Mouse (Mus musculus) stomach, embryonic 14.5 days (tissue): Measurements from ENCODE around the gene Zfyve19. TPM values are rescaled to one million over a fixed set of nuclear protein-coding genes. Genes with fewer than 3 reads are reported as not detected.

Experiments used
- ATAC-seq: fragments of 200-750 bp; cut with Nextera tagmentation; 2 replicates; pipeline ENCODE4 v1.8.0; 2017; ENCODE audit warnings: low read depth, moderate TSS enrichment; ENCODE audit not compliant: insufficient number of reproducible peaks, insufficient read depth, low FRiP score
- H3K27ac ChIP-seq: fragments of 300-500 bp; sonication (generic); 2 replicates; pipeline ENCODE4 v1.5.1; 2014; ENCODE audit warnings: mild to moderate bottlenecking, low read length, moderate library complexity, mixed read lengths
- H3K27me3 ChIP-seq: fragments of 300-500 bp; sonication (generic); 2 replicates; pipeline ENCODE4 v1.6.1; 2014; ENCODE audit warnings: low read length, control low read depth, mixed read lengths; ENCODE audit not compliant: control insufficient read depth, insufficient read depth
- H3K36me3 ChIP-seq: fragments of 300-500 bp; sonication (generic); 2 replicates; pipeline ENCODE4 v1.6.1; 2014; ENCODE audit warnings: mild to moderate bottlenecking, control low read depth, low read length, moderate library complexity, mixed read lengths; ENCODE audit not compliant: control insufficient read depth, insufficient read depth
- H3K4me1 ChIP-seq: fragments of 300-500 bp; sonication (generic); 2 replicates; pipeline ENCODE4 v1.6.1; 2014; ENCODE audit warnings: low read length, control low read depth, mixed read lengths; ENCODE audit not compliant: control insufficient read depth, insufficient read depth
- H3K4me2 ChIP-seq: fragments of 300-500 bp; sonication (generic); replicated peaks from 2 replicates; pipeline ENCODE4 v1.6.1; 2014; ENCODE audit warnings: low read depth, low read length, control low read depth
- H3K4me3 ChIP-seq: fragments of 300-500 bp; sonication (generic); 2 replicates; pipeline ENCODE4 v1.5.1; 2014; ENCODE audit warnings: low read depth, low read length, control low read depth
- H3K9ac ChIP-seq: fragments of 300-500 bp; sonication (generic); replicated peaks from 2 replicates; pipeline ENCODE4 v1.6.1; 2014; ENCODE audit warnings: low read depth, mild to moderate bottlenecking, control low read depth, low read length, moderate library complexity, mixed read lengths
- H3K9me3 ChIP-seq: fragments of 300-500 bp; sonication (generic); 2 replicates; pipeline ENCODE4 v1.6.1; 2016; ENCODE audit warnings: low read depth, low read length, control low read depth; ENCODE audit not compliant: control insufficient read depth
- WGBS: fragments of 180-500 bp; shearing (Covaris S2); extraction: QIAGEN DNeasy Blood & Tissue Kit; methylation state at CpG from one replicate; pipeline ENCODE4 v1.1.7; 2014; 5-methylcytosine and 5-hydroxymethylcytosine counted together
- polyA plus RNA-seq: library from polyadenylated mRNA; unstranded; fragments of >200 nt; fragmentation: Nextera tagmentation; extraction: Ambion mirVana; gene quantifications from 2 replicates; pipeline ENCODE4 v1.2.1, GENCODE M21; 2014

The Zfyve19 gene
- 44.3 and 44.4 TPM in 2 replicates for polyA plus RNA-seq

GRCm38 (mm10) chr2:119208344-119209175 is at the start of gene Zfyve19, which contains the start of gene Dnajc17:
TSS of gene Zfyve19 (plus strand) at chr2:119208617.
TSS of gene Dnajc17 (minus strand) at chr2:119208795.
- Histone ChIP-seq H3K4me3 (peak within 1 kb of the TSS; percentile 59), H3K4me1 (0 out of 2 replicates have a peak, but pooled peaks cover 4% of the 10 kb centered on the region), H3K9me3 (no peaks in the 10 kb centered on the region), H3K27ac (peak within 1 kb of the TSS; percentile 88), H3K4me2 (peak within 1 kb of the TSS; percentile 67), H3K27me3 (no peaks in the 10 kb centered on the region), H3K36me3 (peaks cover 13% of the 10 kb centered on the region), H3K9ac (peak within 1 kb of the TSS; percentile 52)
- peak; percentile 96 for ATAC-seq
- WGBS: under 1% methylated on average over 51 of the region's 51 CpGs

- no peak for ATAC-seq
These were observed 47.2 kb upstream of the Zfyve19 start for GRCm38 (mm10) chr2:119161247-119161646.

GRCm38 (mm10) chr2:119163135-119163534 is 45.3 kb upstream of the Zfyve19 start:
- Histone ChIP-seq H3K4me1 (no peaks in the 10 kb centered on the region), H3K27ac (no peak overlapping the region), H3K9me3 (no peaks in the 10 kb centered on the region), H3K36me3 (no peaks in the 10 kb centered on the region), H3K4me3 (no peak overlapping the region), H3K4me2 (no peak overlapping the region), H3K9ac (no peak overlapping the region), H3K27me3 (no peaks in the 10 kb centered on the region)
- no peak for ATAC-seq
- 61% methylated on average over 3 of the region's 3 CpGs for WGBS

More at GRCm38 (mm10) chr2:119161247-119161646, 47.2 kb upstream of the Zfyve19 start:
- H3K27ac ChIP-seq: no peak overlapping the region
- H3K4me2 ChIP-seq: no peak overlapping the region
- H3K27me3 ChIP-seq: no peaks in the 10 kb centered on the region
- H3K36me3 ChIP-seq: no peaks in the 10 kb centered on the region
- H3K4me3 ChIP-seq: no peak overlapping the region
- WGBS: 25% methylated on average over 2 of the region's 2 CpGs
- no peaks in the 10 kb centered on the region for H3K4me1 ChIP-seq
- no peaks in the 10 kb centered on the region for H3K9me3 ChIP-seq
- H3K9ac ChIP-seq: no peak overlapping the region

- 87% methylated on average over 4 of the region's 4 CpGs for WGBS
- Histone ChIP-seq H3K36me3 (no peaks in the 10 kb centered on the region), H3K27ac (no peak overlapping the region), H3K9ac (no peak overlapping the region), H3K27me3 (no peaks in the 10 kb centered on the region), H3K9me3 (no peaks in the 10 kb centered on the region), H3K4me3 (no peak overlapping the region), H3K4me1 (no peaks in the 10 kb centered on the region), H3K4me2 (no peak overlapping the region)
- no peak for ATAC-seq
These were observed 44.4 kb upstream of the Zfyve19 start for GRCm38 (mm10) chr2:119163999-119164398.

GRCm38 (mm10) chr2:119165401-119165800 is 43.0 kb upstream of the Zfyve19 start:
- Histone ChIP-seq H3K9me3 (no peaks in the 10 kb centered on the region), H3K27ac (no peak overlapping the region), H3K36me3 (no peaks in the 10 kb centered on the region), H3K4me3 (no peak overlapping the region), H3K4me2 (no peak overlapping the region), H3K27me3 (no peaks in the 10 kb centered on the region), H3K9ac (no peak overlapping the region), H3K4me1 (no peaks in the 10 kb centered on the region)
- ATAC-seq: no peak

GRCm38 (mm10) chr2:119166901-119167865 is 41.2 kb upstream of the Zfyve19 start, which contains the start of gene Gchfr:
TSS of gene Gchfr (plus strand) at chr2:119167773.
- peak; percentile 74 for ATAC-seq
- peak within 1 kb of the TSS; percentile 42 for H3K4me3 ChIP-seq
- under 1% methylated on average over 60 of the region's 60 CpGs for WGBS
- H3K4me1 ChIP-seq: no peaks in the 10 kb centered on the region
- peak within 1 kb of the TSS; percentile 96 for H3K4me2 ChIP-seq
- H3K9me3 ChIP-seq: no peaks in the 10 kb centered on the region
- H3K9ac ChIP-seq: 0 out of 2 replicates have a peak within 1 kb of the TSS, but pooled peaks have one; percentile 36
- no peaks in the 10 kb centered on the region for H3K27me3 ChIP-seq
- H3K27ac ChIP-seq: no peak within 1 kb of the TSS
- no peaks in the 10 kb centered on the region; the same call in 1 of the 2 replicates for H3K36me3 ChIP-seq

GRCm38 (mm10) chr2:119167866-119168256 is 40.6 kb upstream of the Zfyve19 start:
- H3K4me2 ChIP-seq: peak overlapping the region; percentile 96
- peaks cover 3% of the 10 kb centered on the region for H3K4me1 ChIP-seq
- no peaks in the 10 kb centered on the region for H3K27me3 ChIP-seq
- H3K9ac ChIP-seq: 0 out of 2 replicates have a peak overlapping the region, but pooled peaks have one; percentile 36
- no peak for ATAC-seq
- H3K36me3 ChIP-seq: no peaks in the 10 kb centered on the region; the same call in 1 of the 2 replicates
- no peak overlapping the region for H3K27ac ChIP-seq
- H3K4me3 ChIP-seq: peak overlapping the region; percentile 42
- WGBS: under 1% methylated on average over 26 of the region's 26 CpGs
- no peaks in the 10 kb centered on the region for H3K9me3 ChIP-seq

GRCm38 (mm10) chr2:119170282-119170681 is 38.1 kb upstream of the Zfyve19 start:
- H3K4me2 ChIP-seq: no peak overlapping the region
- peaks cover 15% of the 10 kb centered on the region for H3K4me1 ChIP-seq
- H3K9me3 ChIP-seq: no peaks in the 10 kb centered on the region
- no peak overlapping the region for H3K9ac ChIP-seq
- no peak overlapping the region for H3K4me3 ChIP-seq
- no peaks in the 10 kb centered on the region for H3K27me3 ChIP-seq
- H3K27ac ChIP-seq: no peak overlapping the region
- ATAC-seq: no peak
- WGBS: 91% methylated on average over 2 of the region's 2 CpGs
- H3K36me3 ChIP-seq: no peaks in the 10 kb centered on the region; the same call in 1 of the 2 replicates
